Mouse (Mus musculus) cerebellum, adult 9-10 months (tissue): ENCODE results near the gene Pacsin2.
"Not testable (repeated sequence)": the region's sequence is repeated elsewhere in the genome, so short reads cannot be mapped to it uniquely, and the experiment has no call there.

Source experiments
- DNase-seq: peaks from one replicate; pipeline ENCODE4 v3.0.0; 2022

Gene Pacsin2

GRCm38 (mm10) chr15:83478096-83478495 is 13.7 kb upstream of the Pacsin2 start:
- DNase-seq: no peak

DNA sequence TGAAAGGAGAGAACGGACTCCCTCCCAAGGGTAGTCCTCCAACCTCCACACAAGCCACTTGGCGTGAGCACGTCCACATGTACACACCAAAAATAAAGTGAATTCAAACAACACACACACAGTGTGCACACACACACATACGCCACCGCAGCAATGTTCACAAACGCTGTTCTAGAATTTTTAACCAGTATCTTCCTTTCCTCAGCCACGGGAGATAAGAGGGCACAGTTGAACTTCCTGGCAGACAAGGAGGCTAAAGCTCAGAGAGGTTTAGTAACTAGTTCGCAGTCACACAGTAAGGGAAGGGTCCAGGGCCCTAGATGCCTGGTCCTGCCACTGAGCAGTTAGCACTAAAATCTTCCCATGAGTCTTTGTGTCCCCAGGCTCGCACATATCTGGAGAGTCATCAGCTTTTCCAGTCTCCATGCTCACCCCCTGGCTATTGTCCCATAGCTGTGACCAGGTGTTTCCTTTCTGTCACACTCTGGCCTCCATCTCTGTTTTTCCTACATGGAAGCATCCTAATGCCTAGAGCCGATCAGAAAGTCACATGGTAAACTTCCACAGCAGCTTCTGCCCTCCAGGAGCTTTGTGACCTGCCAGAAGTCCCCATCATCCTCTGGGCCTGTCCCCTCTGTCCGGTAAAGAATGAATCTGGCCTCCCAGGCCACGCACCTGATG is 12.3 kb upstream of the Pacsin2 start:
- DNase-seq: no peak

- DNase-seq: no peak
Measured at GRCm38 (mm10) chr15:83474466-83474836, 10.0 kb upstream of the Pacsin2 start.

DNA sequence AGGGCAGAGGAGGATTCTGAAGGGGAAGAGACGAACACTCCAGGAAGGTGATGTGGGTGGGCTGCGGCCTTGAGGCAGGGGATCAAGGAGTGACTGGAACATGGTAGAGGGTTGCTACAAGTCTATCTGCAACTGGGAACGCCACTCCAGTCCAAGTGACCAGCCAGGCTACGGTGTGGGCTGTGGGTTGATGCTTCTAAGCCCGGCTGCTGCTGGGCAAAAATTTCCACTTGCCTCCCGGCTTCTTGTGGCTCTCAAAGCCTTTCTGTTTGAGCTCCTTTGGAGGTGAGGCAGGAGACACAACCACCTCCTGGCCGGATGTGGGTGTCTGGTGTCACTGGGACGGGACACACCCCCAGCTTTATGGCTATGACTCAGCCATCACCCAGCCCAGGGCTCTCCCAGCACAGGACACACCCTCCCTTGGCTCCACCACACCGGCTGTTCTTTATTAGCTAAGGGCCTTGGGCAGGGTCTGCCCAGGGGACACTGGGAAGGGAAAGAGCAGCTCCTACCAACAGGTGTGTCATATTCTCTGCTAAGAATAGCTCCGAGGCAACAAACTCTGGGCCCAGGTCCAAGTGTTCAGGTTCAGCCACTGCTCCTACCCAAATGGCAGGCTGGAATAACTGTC is 9.5 kb upstream of the Pacsin2 start:
- DNase-seq: no peak

GRCm38 (mm10) chr15:83473251-83473650 is 8.8 kb upstream of the Pacsin2 start:
- DNase-seq: no peak

DNA sequence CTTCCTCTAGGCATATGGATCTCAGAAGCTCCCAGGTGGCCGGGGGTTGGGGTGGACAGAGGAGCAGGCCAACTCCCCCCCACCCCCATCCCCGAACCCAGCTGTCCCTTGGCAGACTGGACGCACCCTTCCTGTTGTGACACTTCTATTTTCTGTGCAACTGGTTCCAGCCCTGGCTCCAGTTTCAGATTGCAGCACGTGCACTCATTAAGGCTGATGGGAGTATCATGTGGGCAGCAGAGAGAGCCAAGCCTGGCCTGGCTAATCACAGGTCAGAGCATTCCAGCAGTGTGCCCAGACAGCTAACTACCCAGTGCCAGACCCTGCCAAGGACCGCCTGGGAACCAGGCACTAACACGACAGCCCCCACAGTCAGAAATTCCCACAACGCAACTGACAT is 7.1 kb upstream of the Pacsin2 start:
- DNase-seq: no peak

DNA sequence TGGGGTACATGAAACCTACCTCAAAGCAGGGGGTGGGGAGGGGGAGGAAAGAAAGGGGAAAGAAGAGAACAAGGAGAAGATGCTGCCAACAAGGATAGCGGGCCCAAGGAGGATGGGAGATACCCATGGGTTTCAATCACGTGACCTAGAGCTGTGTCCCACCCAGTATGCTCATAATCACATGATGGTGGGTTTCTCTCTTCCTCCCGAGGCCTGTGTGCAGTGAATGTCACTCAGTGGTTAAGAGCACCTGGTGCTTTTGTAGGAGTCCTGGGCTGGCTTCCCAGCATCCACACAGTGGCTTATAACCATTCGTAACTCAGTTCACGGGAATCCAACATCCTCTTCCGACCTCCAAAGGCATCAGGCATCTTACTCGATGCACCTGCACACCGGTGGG is 6.0 kb upstream of the Pacsin2 start:
- DNase-seq: no peak

GRCm38 (mm10) chr15:83469279-83469821 is 4.9 kb upstream of the Pacsin2 start:
- DNase-seq: no peak

GRCm38 (mm10) chr15:83467232-83467966 is 3.0 kb upstream of the Pacsin2 start:
- no peak for DNase-seq

GRCm38 (mm10) chr15:83466331-83466730 is 1.9 kb upstream of the Pacsin2 start:
- no peak for DNase-seq

DNA sequence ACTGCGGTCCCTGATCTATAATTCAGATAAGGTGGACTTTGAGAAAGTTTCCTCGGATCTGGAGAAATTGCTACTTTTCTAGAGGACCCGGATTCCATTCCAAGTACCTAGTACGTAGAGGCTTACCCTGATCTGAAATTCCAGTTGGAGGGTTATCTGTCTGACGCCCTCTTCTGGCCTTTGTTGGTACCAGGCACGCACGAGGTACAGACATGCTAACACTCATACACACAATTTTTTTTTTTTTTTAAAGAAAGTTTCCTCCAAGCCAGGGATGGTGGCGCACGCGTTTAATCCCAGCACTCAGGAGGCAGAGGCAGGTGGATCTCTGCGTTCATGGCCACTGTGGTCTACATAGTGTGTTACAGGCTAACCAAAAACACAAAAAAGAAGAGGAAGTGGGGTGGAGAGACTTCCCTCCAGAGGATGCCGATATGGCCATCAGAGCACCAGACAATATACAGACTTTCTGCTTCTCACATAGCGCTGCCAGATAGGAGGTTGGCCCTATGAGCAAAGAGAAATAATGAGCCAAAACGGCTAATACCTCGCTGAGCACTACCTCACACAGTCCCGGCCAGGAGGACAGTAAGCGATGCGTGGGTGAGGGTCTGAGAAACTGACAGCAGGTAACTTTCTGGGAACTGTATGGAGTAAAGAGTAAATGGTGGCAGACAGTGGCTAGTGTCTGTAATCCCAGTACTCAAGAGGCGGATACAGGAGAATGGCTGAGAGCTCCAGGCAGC is 672 bp upstream of the Pacsin2 start:
- no peak for DNase-seq

GRCm38 (mm10) chr15:83463369-83464082 is 880 bp downstream of the Pacsin2 start:
- no peak for DNase-seq

- not testable (repeated sequence) for DNase-seq
Measured at GRCm38 (mm10) chr15:83462349-83462748, 2.1 kb downstream of the Pacsin2 start.

GRCm38 (mm10) chr15:83460891-83461290 is 3.5 kb downstream of the Pacsin2 start:
- no peak for DNase-seq

GRCm38 (mm10) chr15:83457541-83457940 is 6.9 kb downstream of the Pacsin2 start:
- no peak for DNase-seq

- DNase-seq: no peak
Measured at GRCm38 (mm10) chr15:83455637-83456036, 8.8 kb downstream of the Pacsin2 start.

- no peak for DNase-seq
Measured at GRCm38 (mm10) chr15:83455034-83455433, 9.4 kb downstream of the Pacsin2 start.

DNA sequence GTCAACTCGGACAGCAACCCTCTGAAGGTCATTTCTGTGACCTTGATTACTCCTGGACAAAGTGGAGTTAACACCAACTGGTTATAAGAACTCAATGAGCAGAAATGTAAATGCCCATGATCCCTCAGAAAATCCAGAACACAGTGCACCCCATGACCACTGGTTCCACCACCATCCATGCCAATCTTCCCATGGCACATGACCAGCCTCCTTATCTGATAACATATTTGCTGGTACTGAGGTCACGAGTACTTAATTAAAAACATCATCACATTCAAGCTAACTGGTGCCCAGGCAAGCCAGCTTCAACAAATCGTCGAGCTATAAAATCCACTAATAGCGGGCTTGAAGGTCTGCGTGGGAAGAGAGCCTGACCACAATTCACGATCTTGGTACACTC is 10.0 kb downstream of the Pacsin2 start:
- DNase-seq: no peak

DNA sequence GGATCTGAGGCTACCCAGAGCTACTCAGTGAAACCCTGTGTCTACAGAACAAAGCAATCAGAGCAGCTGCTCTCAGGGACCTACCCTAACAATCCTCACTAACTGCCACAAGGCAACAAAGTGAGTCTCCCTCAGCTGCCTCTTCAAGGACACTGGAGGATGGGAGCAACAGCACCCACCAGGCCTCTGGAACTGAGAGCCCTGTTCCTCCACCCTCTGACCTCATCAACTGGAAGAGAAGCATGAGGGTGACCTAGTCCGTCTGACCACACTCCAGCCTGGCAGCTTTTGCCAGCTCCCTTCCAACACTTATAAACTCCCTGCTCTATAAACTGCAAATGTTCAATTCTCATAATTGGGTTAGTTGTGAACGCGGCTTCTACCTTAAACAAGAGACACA is 10.5 kb downstream of the Pacsin2 start:
- DNase-seq: no peak

- DNase-seq: no peak
Measured at GRCm38 (mm10) chr15:83452219-83452760, 12.1 kb downstream of the Pacsin2 start.

DNA sequence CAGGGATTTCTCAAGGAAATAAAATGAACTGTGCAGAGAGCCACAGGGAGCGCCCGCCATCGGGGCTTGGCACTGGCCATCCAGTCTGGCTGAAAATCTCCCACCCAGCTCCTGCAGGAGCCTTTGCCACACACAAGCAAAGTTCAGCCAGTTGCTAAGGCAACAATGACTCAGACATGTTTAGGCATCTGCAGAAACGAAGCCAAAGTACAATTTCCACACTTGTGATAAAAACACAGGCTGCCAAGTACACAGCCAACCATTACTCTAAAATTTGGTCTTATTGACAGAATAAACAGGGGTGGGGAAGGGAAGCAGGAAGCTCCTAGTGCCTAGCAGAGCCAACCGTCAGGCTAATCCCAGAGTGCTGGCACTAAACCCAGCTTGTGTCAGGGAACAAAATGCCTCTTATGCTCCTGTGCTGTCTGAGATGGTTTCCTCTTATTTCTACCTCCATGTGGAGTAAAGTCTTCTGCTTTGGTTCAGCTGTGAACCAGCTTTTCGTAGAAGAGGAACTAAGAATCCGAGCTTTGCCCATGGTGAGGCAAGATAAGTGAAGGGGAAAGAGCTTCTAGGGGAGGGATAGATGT is 12.7 kb downstream of the Pacsin2 start:
- DNase-seq: no peak

- no peak for DNase-seq
Measured at GRCm38 (mm10) chr15:83450007-83450406, 14.4 kb downstream of the Pacsin2 start.
